Mouse (Mus musculus) hindbrain, embryonic 13.5 days (tissue): ENCODE measurements around the gene Gpr15. TPM values are rescaled to one million over a fixed set of nuclear protein-coding genes. Genes with fewer than 3 reads are reported as not detected.

Source experiments
- ATAC-seq: fragments of 200-750 bp; cut with Nextera tagmentation; 2 replicates; pipeline ENCODE4 v1.8.0; 2017; ENCODE audit warnings: moderate TSS enrichment; ENCODE audit not compliant: low FRiP score
- H3K27ac ChIP-seq: fragments of 300-500 bp; sonication (generic); 2 replicates; pipeline ENCODE4 v1.5.1; 2015; ENCODE audit warnings: inconsistent platforms, mild to moderate bottlenecking, moderate library complexity
- H3K27me3 ChIP-seq: fragments of 300-500 bp; sonication (generic); 2 replicates; pipeline ENCODE4 v1.6.1; 2015; ENCODE audit warnings: mild to moderate bottlenecking, inconsistent platforms
- H3K36me3 ChIP-seq: fragments of 300-500 bp; sonication (generic); 2 replicates; pipeline ENCODE4 v1.6.1; 2015; ENCODE audit warnings: mild to moderate bottlenecking, inconsistent platforms
- H3K4me1 ChIP-seq: fragments of 300-500 bp; sonication (generic); replicated peaks from 2 replicates; pipeline ENCODE4 v1.6.1; 2015; ENCODE audit warnings: inconsistent platforms
- H3K4me2 ChIP-seq: fragments of 300-500 bp; sonication (generic); 2 replicates; pipeline ENCODE4 v1.6.1; 2015; ENCODE audit warnings: inconsistent platforms, mild to moderate bottlenecking, moderate library complexity
- H3K4me3 ChIP-seq: fragments of 300-500 bp; sonication (generic); 2 replicates; pipeline ENCODE4 v1.5.1; 2015; ENCODE audit warnings: mild to moderate bottlenecking, inconsistent platforms
- H3K9ac ChIP-seq: fragments of 300-500 bp; sonication (generic); 2 replicates; pipeline ENCODE4 v1.6.1; 2015; ENCODE audit warnings: mild to moderate bottlenecking, inconsistent platforms
- H3K9me3 ChIP-seq: fragments of 300-500 bp; sonication (generic); 2 replicates; pipeline ENCODE4 v1.6.1; 2016; ENCODE audit warnings: inconsistent platforms
- WGBS: fragments of 180-500 bp; shearing (Covaris S2); methylation state at CpG from one replicate; pipeline ENCODE4 v1.1.7; 2015; 5-methylcytosine and 5-hydroxymethylcytosine counted together
- polyA plus RNA-seq: library from polyadenylated mRNA; unstranded; fragments of >200 nt; fragmentation: Nextera tagmentation; extraction: Ambion mirVana; gene quantifications from 2 replicates; pipeline ENCODE4 v1.2.1, GENCODE M21; 2015

Gpr15 gene
- polyA plus RNA-seq, 1 experiment from 2014 or later, result not detected

DNA sequence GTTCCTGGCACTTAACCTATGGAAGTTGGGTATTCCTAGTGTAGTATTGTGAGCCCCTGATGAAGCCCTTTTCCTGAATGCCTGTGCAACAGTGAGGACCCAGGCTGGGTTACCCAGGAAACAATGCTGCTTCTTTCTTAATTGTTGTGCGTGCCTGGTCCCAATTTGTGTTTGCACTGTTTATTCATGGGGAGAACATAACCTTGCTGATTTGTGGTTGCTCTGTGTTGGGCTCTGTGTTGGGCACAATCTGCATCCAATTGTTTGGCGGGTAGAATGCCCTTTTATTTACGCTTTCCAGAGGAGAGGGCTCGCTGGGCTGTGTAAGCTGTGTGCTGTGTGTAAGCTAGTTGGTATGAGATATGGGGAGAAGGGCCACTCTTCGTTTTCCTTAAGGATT is 41.4 kb downstream of the Gpr15 start:
- Histone ChIP-seq H3K4me3 (no peak overlapping the region), H3K36me3 (peaks cover 59% of the 10 kb centered on the region), H3K4me1 (no peaks in the 10 kb centered on the region), H3K4me2 (no peak overlapping the region), H3K9me3 (no peaks in the 10 kb centered on the region), H3K27ac (no peak overlapping the region), H3K9ac (no peak overlapping the region), H3K27me3 (no peaks in the 10 kb centered on the region)
- no peak for ATAC-seq
- 82% methylated on average over 5 of the region's 5 CpGs for WGBS

DNA sequence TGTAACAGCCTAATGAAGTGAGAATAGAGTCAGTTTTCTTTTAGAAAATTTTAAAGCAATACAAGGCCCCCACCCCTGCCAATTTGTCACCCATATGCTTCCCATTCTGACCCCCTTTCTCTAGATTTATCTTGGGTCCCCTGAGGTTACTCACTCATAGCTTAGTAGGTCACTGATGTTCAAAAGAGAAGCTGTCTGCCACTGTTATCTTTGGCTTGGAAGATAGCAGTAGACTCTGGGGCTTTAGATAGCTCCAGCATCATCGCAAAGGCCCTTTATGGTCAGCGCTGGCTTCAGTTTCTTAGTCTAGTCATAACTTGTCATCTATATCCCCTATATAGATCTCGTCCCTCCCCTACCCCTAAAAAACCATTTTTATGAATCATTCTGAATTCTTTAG is 42.2 kb downstream of the Gpr15 start:
- H3K4me1 ChIP-seq, result peaks cover under 1% of the 10 kb centered on the region; the same call in 1 of the 2 replicates
- no peak overlapping the region for H3K4me2 ChIP-seq
- no peak overlapping the region for H3K27ac ChIP-seq
- peaks cover 57% of the 10 kb centered on the region for H3K36me3 ChIP-seq
- no peaks in the 10 kb centered on the region for H3K9me3 ChIP-seq
- no peak for ATAC-seq
- H3K9ac ChIP-seq, result no peak overlapping the region
- WGBS, result 92% methylated on average over 3 of the region's 3 CpGs
- H3K4me3 ChIP-seq, result no peak overlapping the region
- H3K27me3 ChIP-seq, result no peaks in the 10 kb centered on the region

DNA sequence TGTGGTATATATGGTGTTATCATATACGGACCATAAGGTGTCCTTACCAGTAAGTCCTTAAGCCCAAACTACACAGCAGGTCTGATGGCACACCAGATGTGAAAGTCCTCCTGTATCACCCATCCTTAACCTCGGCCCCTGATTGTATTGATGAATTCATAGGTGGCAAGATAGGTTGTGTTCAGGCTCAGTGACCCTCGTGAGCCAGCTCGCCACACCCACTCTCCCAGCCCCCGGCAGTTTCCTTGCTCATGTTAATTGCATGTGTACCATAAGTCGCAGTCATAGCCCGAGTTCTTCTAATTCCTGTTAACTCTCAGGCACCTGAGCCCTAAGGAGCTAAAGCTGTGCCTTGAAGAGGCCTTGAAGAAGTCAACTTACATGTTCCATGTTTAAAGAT is 42.7 kb downstream of the Gpr15 start:
- H3K27ac ChIP-seq, result no peak overlapping the region
- peaks cover 52% of the 10 kb centered on the region for H3K36me3 ChIP-seq
- no peaks in the 10 kb centered on the region for H3K27me3 ChIP-seq
- H3K4me3 ChIP-seq, result no peak overlapping the region
- no peak for ATAC-seq
- 83% methylated on average over 7 of the region's 7 CpGs for WGBS
- H3K9me3 ChIP-seq, result no peaks in the 10 kb centered on the region
- H3K4me2 ChIP-seq, result no peak overlapping the region
- no peak overlapping the region for H3K9ac ChIP-seq
- H3K4me1 ChIP-seq, result peaks cover 5% of the 10 kb centered on the region

DNA sequence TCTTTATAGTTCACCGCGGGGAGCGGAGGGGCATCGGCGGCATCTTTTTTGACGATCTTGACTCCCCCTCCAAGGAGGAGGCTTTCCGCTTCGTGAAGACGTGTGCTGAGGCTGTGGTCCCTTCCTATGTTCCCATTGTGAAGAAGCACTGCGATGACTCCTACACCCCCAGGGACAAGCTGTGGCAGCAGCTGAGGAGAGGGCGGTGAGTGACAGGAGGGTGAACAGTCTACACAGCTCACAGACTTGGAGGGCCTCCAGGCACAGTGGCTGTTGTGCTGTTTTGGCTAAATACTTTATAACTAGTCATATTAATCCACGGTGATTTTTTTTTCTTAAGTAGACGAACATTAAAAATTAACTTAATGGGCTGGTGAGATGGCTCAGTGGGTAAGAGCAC is 43.6 kb downstream of the Gpr15 start:
- Histone ChIP-seq H3K4me2 (no peak overlapping the region), H3K9ac (no peak overlapping the region), H3K27me3 (no peaks in the 10 kb centered on the region), H3K27ac (no peak overlapping the region), H3K36me3 (peaks cover 46% of the 10 kb centered on the region), H3K4me1 (peaks cover 11% of the 10 kb centered on the region), H3K9me3 (no peaks in the 10 kb centered on the region), H3K4me3 (no peak overlapping the region)
- ATAC-seq, result no peak
- 93% methylated on average over 13 of the region's 13 CpGs for WGBS

DNA sequence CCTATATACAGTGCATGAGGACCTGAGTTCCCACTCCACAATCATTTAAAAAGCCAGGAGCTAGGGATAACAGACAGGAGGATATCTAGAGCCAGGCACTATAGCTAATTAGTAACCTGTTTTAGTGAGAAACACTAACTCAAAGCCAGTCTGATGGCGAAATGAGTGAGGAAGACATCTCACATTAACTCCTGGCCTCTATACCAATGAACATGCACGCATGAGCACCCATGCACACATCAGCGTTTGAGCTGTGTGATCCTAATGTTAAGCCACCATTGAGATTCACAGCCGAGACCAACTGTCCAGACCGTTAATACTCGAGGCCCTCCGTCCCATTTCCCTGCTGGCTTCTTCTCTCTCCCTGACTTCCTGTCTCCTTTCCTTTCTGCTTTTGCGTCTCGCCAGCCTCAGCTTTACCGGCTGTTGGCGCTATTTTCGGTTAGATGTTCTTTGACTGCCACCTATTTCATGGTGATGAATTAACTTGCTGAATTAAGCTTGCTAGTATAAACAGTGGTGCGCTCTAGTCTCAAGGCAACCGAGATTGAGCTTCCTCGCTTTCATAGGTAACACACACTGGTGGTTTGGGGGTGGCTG is 45.0 kb downstream of the Gpr15 start:
- H3K36me3 ChIP-seq, result peaks cover 46% of the 10 kb centered on the region
- H3K9ac ChIP-seq, result no peak overlapping the region
- H3K27me3 ChIP-seq, result no peaks in the 10 kb centered on the region
- H3K4me1 ChIP-seq, result peaks cover 11% of the 10 kb centered on the region
- H3K27ac ChIP-seq, result no peak overlapping the region
- 95% methylated on average over 15 of the region's 15 CpGs for WGBS
- no peak for ATAC-seq
- no peaks in the 10 kb centered on the region for H3K9me3 ChIP-seq
- H3K4me2 ChIP-seq, result no peak overlapping the region
- H3K4me3 ChIP-seq, result no peak overlapping the region

DNA sequence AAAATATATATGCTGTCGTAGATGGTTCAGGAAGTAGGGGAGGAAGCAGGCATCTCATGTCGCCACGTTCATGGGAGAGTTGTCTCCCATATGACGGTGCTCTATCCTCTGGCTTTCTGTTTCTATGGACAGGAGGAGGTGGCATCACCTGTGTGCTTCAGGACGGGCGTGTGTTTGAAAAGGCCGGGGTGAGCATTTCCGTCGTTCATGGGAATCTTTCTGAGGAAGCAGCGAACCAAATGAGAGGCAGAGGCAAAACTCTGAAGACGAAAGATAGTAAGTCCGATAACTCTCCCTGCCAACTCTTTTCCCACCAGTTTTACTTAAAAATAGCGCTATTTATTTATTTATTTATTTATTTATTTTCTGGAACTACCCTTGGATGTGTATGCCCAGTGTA is 46.5 kb downstream of the Gpr15 start:
- H3K4me2 ChIP-seq, result no peak overlapping the region
- no peak overlapping the region for H3K9ac ChIP-seq
- H3K27ac ChIP-seq, result no peak overlapping the region
- no peaks in the 10 kb centered on the region for H3K27me3 ChIP-seq
- H3K9me3 ChIP-seq, result no peaks in the 10 kb centered on the region
- no peak overlapping the region for H3K4me3 ChIP-seq
- peaks cover 11% of the 10 kb centered on the region for H3K4me1 ChIP-seq
- no peak for ATAC-seq
- peaks cover 34% of the 10 kb centered on the region for H3K36me3 ChIP-seq
- WGBS, result 98% methylated on average over 13 of the region's 13 CpGs

DNA sequence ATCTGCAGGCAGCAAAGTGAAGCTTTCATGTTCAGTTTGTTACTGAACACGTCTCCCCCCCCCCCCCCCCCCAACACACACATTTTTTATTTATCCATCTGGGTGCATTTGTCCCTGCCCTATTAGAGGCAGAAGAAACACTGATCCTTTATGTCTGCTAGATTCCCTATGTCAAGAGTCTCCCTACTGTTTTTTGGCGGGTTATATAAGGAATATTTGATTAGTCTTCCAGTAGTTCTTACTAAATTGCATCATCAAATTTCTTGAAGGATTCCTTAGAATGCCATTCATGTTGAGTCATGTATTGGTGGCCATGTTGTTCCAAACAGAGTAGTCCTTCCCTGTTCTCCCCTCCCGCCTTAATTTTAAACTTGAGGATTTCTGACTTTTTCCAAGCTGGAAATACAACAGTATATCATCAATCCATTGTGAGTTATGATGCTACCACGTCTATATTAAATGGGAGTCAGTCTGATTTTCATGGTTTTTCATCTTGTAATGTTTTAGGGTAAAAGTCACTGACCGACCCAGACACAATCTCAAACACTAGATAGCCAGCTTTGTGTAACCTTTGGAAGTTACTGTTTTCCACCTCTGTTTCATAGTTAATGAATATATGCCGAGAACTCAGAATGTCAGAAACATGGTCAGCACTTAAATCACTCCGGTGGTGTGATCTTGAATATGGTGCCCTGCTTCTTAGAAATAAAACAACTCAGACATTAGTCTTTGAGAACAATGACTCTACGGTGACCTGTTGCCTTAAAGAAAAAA is 47.5 kb downstream of the Gpr15 start:
- Histone ChIP-seq H3K9me3 (no peaks in the 10 kb centered on the region), H3K4me1 (peaks cover 11% of the 10 kb centered on the region), H3K27me3 (no peaks in the 10 kb centered on the region), H3K4me2 (peak overlapping the region; percentile 75), H3K9ac (peak overlapping the region; percentile 86), H3K27ac (no peak overlapping the region), H3K36me3 (peaks cover 28% of the 10 kb centered on the region), H3K4me3 (peak overlapping the region; percentile 89)
- ATAC-seq, result no peak
- WGBS, result 78% methylated on average over 8 of the region's 8 CpGs

DNA sequence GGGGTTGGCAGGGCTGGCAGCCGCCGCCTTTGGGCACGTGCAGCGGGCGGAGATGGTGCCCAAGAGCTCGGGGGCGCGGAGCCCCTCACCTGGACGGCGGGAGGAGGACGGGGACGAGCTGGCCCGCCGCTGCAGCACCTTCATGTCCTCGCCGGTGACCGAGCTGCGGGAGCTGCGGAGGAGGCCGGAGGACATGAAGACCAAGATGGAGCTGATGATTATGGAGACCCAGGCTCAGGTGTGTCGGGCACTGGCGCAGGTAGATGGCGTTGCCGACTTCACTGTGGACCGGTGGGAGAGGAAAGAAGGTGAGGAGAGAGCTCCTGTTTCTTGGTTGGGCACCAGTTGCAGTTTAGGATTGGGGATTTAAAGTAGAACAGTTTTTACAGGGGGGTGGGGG is 48.2 kb downstream of the Gpr15 start:
- Histone ChIP-seq H3K4me1 (peaks cover 11% of the 10 kb centered on the region), H3K4me3 (peak overlapping the region; percentile 89), H3K36me3 (peaks cover 23% of the 10 kb centered on the region), H3K27ac (peak overlapping the region; percentile 88), H3K4me2 (peak overlapping the region; percentile 75), H3K9me3 (no peaks in the 10 kb centered on the region), H3K9ac (peak overlapping the region; percentile 86), H3K27me3 (no peaks in the 10 kb centered on the region)
- WGBS, result under 1% methylated on average over 25 of the region's 25 CpGs
- peak; percentile 67 for ATAC-seq

DNA sequence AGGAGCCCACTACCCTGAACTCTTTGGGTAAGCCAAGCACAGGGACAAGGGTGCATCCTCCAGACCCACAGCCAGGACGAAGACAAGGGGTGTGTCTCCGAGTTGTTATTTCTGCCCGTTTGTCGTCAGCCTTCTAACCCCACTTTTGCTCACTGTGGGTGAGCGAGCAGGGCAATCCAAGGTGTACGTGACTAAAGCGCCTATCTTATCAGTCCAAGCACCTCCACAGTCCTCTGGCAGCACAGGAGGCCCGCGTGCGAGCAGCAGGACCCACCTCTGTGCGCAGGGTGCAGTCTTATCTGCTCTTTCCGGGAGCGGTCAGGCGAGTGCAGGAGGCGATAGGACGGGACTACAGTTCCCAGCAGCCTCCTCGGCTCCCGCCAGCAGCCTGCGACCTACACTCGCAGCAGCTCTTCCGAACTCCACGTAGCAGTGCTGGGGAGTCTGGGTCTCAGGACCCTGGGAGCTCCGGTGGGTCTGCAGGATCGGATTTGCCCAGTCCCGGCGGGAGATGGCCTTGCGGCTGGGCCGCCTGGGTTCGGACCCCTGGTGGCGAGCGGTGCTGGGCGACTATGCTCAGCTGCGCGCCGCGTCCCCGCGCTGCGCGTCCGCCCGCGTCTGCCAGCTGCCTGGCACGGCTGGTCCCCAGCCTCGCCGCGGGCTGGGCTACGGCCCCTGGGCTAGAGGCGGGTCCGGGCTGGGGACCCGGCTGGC is 48.8 kb downstream of the Gpr15 start, which contains the start of gene Cpox:
Gene Cpox, plus strand, starts transcription at position 376 of the 714 bp plus-strand sequence.
- no peaks in the 10 kb centered on the region for H3K9me3 ChIP-seq
- under 1% methylated on average over 51 of the region's 51 CpGs for WGBS
- H3K9ac ChIP-seq, result peak within 1 kb of the TSS; percentile 86
- peak within 1 kb of the TSS; percentile 88 for H3K27ac ChIP-seq
- peak within 1 kb of the TSS; percentile 75 for H3K4me2 ChIP-seq
- no peaks in the 10 kb centered on the region for H3K27me3 ChIP-seq
- H3K4me1 ChIP-seq, result peaks cover 11% of the 10 kb centered on the region
- H3K4me3 ChIP-seq, result peak within 1 kb of the TSS; percentile 89
- ATAC-seq, result peak; percentile 99
- H3K36me3 ChIP-seq, result peaks cover 20% of the 10 kb centered on the region

DNA sequence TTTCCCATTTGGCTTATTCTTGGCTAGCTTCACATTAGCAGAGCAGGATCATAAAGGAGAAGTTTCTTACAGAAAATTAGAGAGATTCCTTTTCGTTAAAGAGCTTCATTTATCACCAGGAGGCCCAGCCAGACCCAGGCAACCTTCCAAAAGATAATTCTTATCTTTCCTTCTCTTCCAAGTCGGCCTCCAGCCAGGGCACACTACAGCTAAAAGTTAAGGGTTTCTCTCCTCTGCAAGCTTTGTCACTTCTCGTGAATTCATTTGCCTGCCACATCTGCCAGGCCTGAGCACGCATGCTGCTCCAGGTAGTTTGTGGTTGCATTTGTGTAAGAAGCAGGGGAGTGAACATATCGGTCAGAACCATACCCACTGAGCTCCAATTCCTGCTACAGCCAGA is 49.6 kb downstream of the Gpr15 start:
- H3K4me2 ChIP-seq, result peak overlapping the region; percentile 75
- no peak for ATAC-seq
- 69% methylated on average over 5 of the region's 5 CpGs for WGBS

DNA sequence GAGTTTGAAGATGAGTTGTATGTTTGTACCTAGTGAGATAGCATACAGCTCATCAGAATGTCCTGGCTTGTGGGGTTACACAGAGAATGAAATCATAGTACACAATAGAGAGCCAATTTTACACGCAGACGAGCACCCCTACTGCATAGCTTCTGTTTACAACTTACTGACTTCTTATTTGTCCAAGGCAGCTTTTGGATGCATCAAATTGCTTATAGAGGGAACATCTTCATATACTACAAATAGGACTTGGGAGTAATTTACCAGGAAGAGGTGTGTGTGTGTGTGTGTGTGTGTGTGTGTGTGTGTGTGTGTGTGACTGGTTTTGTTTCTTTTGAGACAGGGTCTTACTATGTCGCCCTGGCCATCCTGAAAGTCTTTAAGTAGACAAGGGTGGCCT is 50.3 kb downstream of the Gpr15 start:
- no peak for ATAC-seq
- 85% methylated on average over 3 of the region's 3 CpGs for WGBS
- no peak overlapping the region for H3K4me2 ChIP-seq
- no peak overlapping the region for H3K9ac ChIP-seq
- no peaks in the 10 kb centered on the region for H3K9me3 ChIP-seq
- H3K27ac ChIP-seq, result no peak overlapping the region
- peaks cover 11% of the 10 kb centered on the region for H3K4me1 ChIP-seq
- H3K27me3 ChIP-seq, result no peaks in the 10 kb centered on the region
- peaks cover 5% of the 10 kb centered on the region for H3K36me3 ChIP-seq
- H3K4me3 ChIP-seq, result no peak overlapping the region

More for the DNA sequence above, 49.6 kb downstream of the Gpr15 start:
- Histone ChIP-seq H3K27ac (no peak overlapping the region), H3K9me3 (no peaks in the 10 kb centered on the region), H3K4me1 (peaks cover 11% of the 10 kb centered on the region), H3K4me3 (no peak overlapping the region; the same call in 1 of the 2 replicates), H3K27me3 (no peaks in the 10 kb centered on the region), H3K9ac (no peak overlapping the region), H3K36me3 (peaks cover 12% of the 10 kb centered on the region)
